Mouse (Mus musculus) heart, adult 2 months (tissue): ENCODE measurements at regions not wholly inside any gene's neighbourhood (a gene's known extent, or its start where the extent isn't known, plus 50 kb on each side); places are given as distances from the start of the nearest gene placed in this dataset.

Experiments
- CTCF ChIP-seq: fragments of 200-600 bp; IDR thresholded peaks from 2 replicates; pipeline ENCODE4 v1.8.1; 2022; ENCODE audit warnings: antibody characterized with exemption, mild to moderate bottlenecking, moderate library complexity
- EP300 ChIP-seq: fragments of 200-500 bp; IDR thresholded peaks from 2 replicates; pipeline ENCODE4 v1.6.1; 2011; ENCODE audit warnings: low read depth, low read length, control low read depth; ENCODE audit not compliant: insufficient read depth
- POLR2A ChIP-seq: fragments of 200-500 bp; IDR thresholded peaks from 2 replicates; pipeline ENCODE4 v1.6.1; 2011; ENCODE audit warnings: mild to moderate bottlenecking, low read depth, low read length, control low read depth; ENCODE audit not compliant: insufficient read depth

DNA sequence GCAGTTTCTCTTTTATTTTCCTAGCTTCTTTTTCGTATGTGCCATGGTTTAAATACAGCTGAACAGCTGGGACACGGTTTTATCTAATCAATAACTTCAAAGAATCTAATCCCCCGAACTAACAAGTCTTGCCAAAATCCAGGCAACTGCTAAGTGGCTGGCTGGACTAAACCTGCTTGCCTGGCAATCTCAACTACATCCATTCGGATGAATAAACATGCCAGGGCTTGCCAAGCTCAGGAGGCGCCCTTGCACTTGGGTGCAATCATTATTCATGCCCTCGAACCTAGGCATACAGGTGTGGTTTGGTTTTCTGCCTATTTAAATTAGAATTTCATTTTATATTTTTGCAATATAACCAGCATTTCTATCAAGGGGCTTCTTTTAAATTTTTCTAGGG lies 172.1 kb upstream of the Paip1 start:
- TF ChIP-seq POLR2A, result no peak
- no peak for TF ChIP-seq CTCF
- TF ChIP-seq EP300, result no peak
